7 mouse cellular contexts compared by ENCODE assay signal in genomic region chr1:171360656-171361055, GRCm38 (mm10). TPM values are rescaled to one million over a fixed set of nuclear protein-coding genes. Genes with fewer than 3 reads are reported as not detected.
DNase-seq lines count a peak whose midpoint lies in the region; ATAC-seq and TF ChIP-seq lines count a peak whose summit lies in the region.

TSS of gene Klhdc9 (minus strand) at chr1:171360798.

- peak; percentile 92 for ATAC-seq in limb, embryonic 12.5 days (ENCODE audit: insufficient number of reproducible peaks, insufficient read depth, low FRiP score, low TSS enrichment, low read depth)
- ATAC-seq in midbrain, embryonic 13.5 days = peak; percentile 97

- peak within 1 kb of the TSS; percentile 78 for H3K4me2 ChIP-seq in limb, embryonic 12.5 days
- peak within 1 kb of the TSS; percentile 80 for H3K4me2 ChIP-seq in midbrain, embryonic 13.5 days (replicated peaks)

- under 1% methylated on average over 21 of the region's 21 CpGs for WGBS in limb, embryonic 12.5 days
- WGBS in midbrain, embryonic 13.5 days = 1% methylated on average over 21 of the region's 21 CpGs
- 9% methylated on average over 21 of the region's 21 CpGs for WGBS in small intestine, adult 2 months

- TF ChIP-seq CTCF in embryonic fibroblast, embryonic 13.5 days (IDR thresholded peaks at IDR 0.05; ENCODE audit: borderline replicate concordance, insufficient read depth, low read length) = no peak
- TF ChIP-seq CTCF in small intestine, adult 2 months (IDR thresholded peaks at IDR 0.05; ENCODE audit: extremely low read depth, insufficient read length, insufficient replicate concordance, low read depth, low read length) = no peak

- peak within 1 kb of the TSS; percentile 38 for H3K4me3 ChIP-seq in embryonic fibroblast, embryonic 13.5 days (ENCODE audit: insufficient read depth, low read length)
- peak within 1 kb of the TSS; percentile 52 for H3K4me3 ChIP-seq in limb, embryonic 12.5 days (replicated peaks)
- peak within 1 kb of the TSS; percentile 50 for H3K4me3 ChIP-seq in midbrain, embryonic 13.5 days (replicated peaks)
- peak within 1 kb of the TSS; percentile 56 for H3K4me3 ChIP-seq in small intestine, adult 2 months (ENCODE audit: low read depth, low read length)

- peak within 1 kb of the TSS; percentile 32; the same call in 1 of the 2 replicates for H3K27ac ChIP-seq in embryonic fibroblast, embryonic 13.5 days (ENCODE audit: insufficient read depth, low read length)
- peak within 1 kb of the TSS; percentile 77 for H3K27ac ChIP-seq in limb, embryonic 12.5 days
- H3K27ac ChIP-seq in midbrain, embryonic 13.5 days = peak within 1 kb of the TSS; percentile 83
- no peak within 1 kb of the TSS for H3K27ac ChIP-seq in small intestine, adult 2 months (ENCODE audit: insufficient read depth, low read depth, low read length)

- no peaks in the 10 kb centered on the region for H3K4me1 ChIP-seq in embryonic fibroblast, embryonic 13.5 days (ENCODE audit: control insufficient read depth, insufficient read depth, low read length)
- H3K4me1 ChIP-seq in limb, embryonic 12.5 days (replicated peaks) = peaks cover 21% of the 10 kb centered on the region
- H3K4me1 ChIP-seq in midbrain, embryonic 13.5 days (replicated peaks) = peaks cover 19% of the 10 kb centered on the region
- H3K4me1 ChIP-seq in small intestine, adult 2 months (ENCODE audit: control insufficient read depth, insufficient read depth, insufficient read length, low read length) = peaks cover 10% of the 10 kb centered on the region

- peak within 1 kb of the TSS; percentile 63 for H3K9ac ChIP-seq in limb, embryonic 12.5 days (replicated peaks)
- H3K9ac ChIP-seq in midbrain, embryonic 13.5 days (replicated peaks) = peak within 1 kb of the TSS; percentile 76

- H3K9me3 ChIP-seq in limb, embryonic 12.5 days = peaks cover 4% of the 10 kb centered on the region; the same call in 1 of the 2 replicates
- no peaks in the 10 kb centered on the region for H3K9me3 ChIP-seq in midbrain, embryonic 13.5 days

- no peaks in the 10 kb centered on the region for H3K27me3 ChIP-seq in limb, embryonic 12.5 days
- H3K27me3 ChIP-seq in midbrain, embryonic 13.5 days = no peaks in the 10 kb centered on the region
- no peaks in the 10 kb centered on the region for H3K27me3 ChIP-seq in small intestine, adult 2 months (ENCODE audit: control insufficient read depth, insufficient read depth, low read length)

- peak; percentile 92 for DNase-seq in brain, embryonic 18.5 days (ENCODE audit: low read depth, low spot score)
- DNase-seq in heart, adult 9 months (ENCODE audit: low spot score in 2 of 2) = peak; percentile 74 to 89
- peak; percentile 90 to 93 for DNase-seq in kidney, adult 8-10 months

- TF ChIP-seq POLR2A in embryonic fibroblast, embryonic 13.5 days (IDR thresholded peaks at IDR 0.05; ENCODE audit: low read depth, low read length) = peak; percentile 49
- no peak for TF ChIP-seq POLR2A in small intestine, adult 2 months (IDR thresholded peaks at IDR 0.05; ENCODE audit: low read depth, low read length)

- H3K36me3 ChIP-seq in limb, embryonic 12.5 days = peaks cover 33% of the 10 kb centered on the region
- H3K36me3 ChIP-seq in midbrain, embryonic 13.5 days = peaks cover 26% of the 10 kb centered on the region
- H3K36me3 ChIP-seq in small intestine, adult 2 months (ENCODE audit: control insufficient read depth, insufficient read depth, low read length) = peaks cover 13% of the 10 kb centered on the region

RNA-seq across cellular contexts. Expression of gene Klhdc9, which starts in this region (rescaled TPM):
- not detected in 2 replicates for polyA plus RNA-seq in embryonic fibroblast, embryonic 13.5 days (2011; ENCODE audit: insufficient read length, low read depth, missing spikeins)
- polyA plus RNA-seq in limb, embryonic 12.5 days (2016; fragmentation: Nextera tagmentation; extraction: Ambion mirVana) = 2.0 and 2.2 TPM in 2 replicates
- 4.2 and 4.6 TPM in 2 replicates for polyA plus RNA-seq in midbrain, embryonic 13.5 days (2015; fragmentation: Nextera tagmentation; extraction: Ambion mirVana)
- polyA plus RNA-seq in small intestine, adult 2 months (2012; rRNA removed) = 0.13 and 0.16 TPM in 2 replicates
